Mouse (Mus musculus): Measurements from ENCODE around the gene Zfand6.

- TF ChIP-seq CTCF (IDR thresholded peaks at IDR 0.05; ENCODE audit: insufficient read depth, low read depth, low read length) = no peak
- TF ChIP-seq POLR2A (IDR thresholded peaks at IDR 0.05; ENCODE audit: insufficient read depth, low read depth, low read length) = 0 out of 2 replicates have a peak, but pooled peaks have one; percentile 15
These were observed at the start of gene Zfand6 for GRCm38 (mm10) chr7:84689251-84690100.
